Mouse (Mus musculus) Patski (cell line): Measurements from ENCODE around the gene Trim56. TPM values are rescaled to one million over a fixed set of nuclear protein-coding genes. Genes with fewer than 3 reads are reported as not detected.
"Not testable (repeated sequence)": the region's sequence is repeated elsewhere in the genome, so short reads cannot be mapped to it uniquely, and the experiment has no call there.

Experiments used
- ATAC-seq: fragments of 100-300 bp; one replicate; pipeline ENCODE4 v1.8.0; 2021
- CTCF ChIA-PET: fragments of 350-600 bp; sonication (Branson Sonifier 250); formaldehyde crosslinking; loops from one replicate; lab custom pipeline; 2022; ENCODE audit warnings: inconsistent platforms; lab: Charles Lee
- POLR2A ChIA-PET: fragments of 350-600 bp; sonication (Branson Sonifier 250); formaldehyde crosslinking; loops from one replicate; lab custom pipeline; 2022; ENCODE audit warnings: antibody characterized with exemption, inconsistent platforms; lab: Charles Lee
- DNase-seq: peaks from one replicate; pipeline ENCODE4 v3.0.0-alpha.2; 2011; ENCODE audit warnings: low read depth, low spot score
- H3K27me3 ChIP-seq: fragments of 371-371 bp; one replicate; pipeline ENCODE4 v1.5.1; 2021
- CTCF ChIP-seq: fragments of 100-300 bp; IDR thresholded peaks from one replicate; pipeline ENCODE4 v1.5.1; 2021
- in situ Hi-C: fragments of 300-500 bp; cut with MboI; formaldehyde crosslinking; loops from 3 replicates; pipeline ENCODE4 v1.11.1; 2018; ENCODE audit warnings: low pct_unique_long_range_greater_than_20kb, mixed read lengths
- polyA plus RNA-seq: library from polyadenylated mRNA; unstranded; gene quantifications from one replicate; pipeline ENCODE4 v1.2.3, GENCODE M21; 2021

Gene Trim56
- polyA plus RNA-seq, 1 experiment from 2014 or later, result 35.6 TPM

- no peak for ATAC-seq
Observed at GRCm38 (mm10) chr5:137129281-137129680, 13.3 kb upstream of the Trim56 start.

GRCm38 (mm10) chr5:137123516-137123915, 7.5 kb upstream of the Trim56 start:
- DNase-seq, result no peak
- TF ChIP-seq CTCF, result no peak
- CTCF ChIA-PET, result interaction anchor here (0.8 to 2.1 kb wide), 4 partner anchors 10 to 164 kb away, joined by 3 to 10 read pairs (median 5); partner anchors contain the start of gene Ache
- H3K27me3 ChIP-seq, result no peaks in the 10 kb centered on the region
- in situ Hi-C loops, result no loop called here
- POLR2A ChIA-PET, result interaction anchor here (0.6 kb wide), 1 partner anchor 15 kb away, joined by 3 read pairs; no protein-coding TSS in a partner anchor
- no peak for ATAC-seq

More at GRCm38 (mm10) chr5:137129281-137129680, 13.3 kb upstream of the Trim56 start:
- no peak for DNase-seq
- ChIA-PET CTCF (no interaction called here), POLR2A (no interaction called here)
- TF ChIP-seq CTCF, result no peak
- in situ Hi-C loops, result no loop called here
- H3K27me3 ChIP-seq, result no peaks in the 10 kb centered on the region

GRCm38 (mm10) chr5:137122686-137123193, 6.7 kb upstream of the Trim56 start:
- no peaks in the 10 kb centered on the region for H3K27me3 ChIP-seq
- POLR2A ChIA-PET, result no interaction called here
- peak; percentile 44 for ATAC-seq
- CTCF ChIA-PET, result interaction anchor here (0.6 to 2.1 kb wide), 6 partner anchors 9 to 164 kb away, joined by 3 to 10 read pairs (median 3); partner anchors contain the start of gene Ache
- TF ChIP-seq CTCF, result no peak
- no peak for DNase-seq
- in situ Hi-C loops, result no loop called here

GRCm38 (mm10) chr5:137121280-137121679, 5.3 kb upstream of the Trim56 start:
- no peaks in the 10 kb centered on the region for H3K27me3 ChIP-seq
- no peak for ATAC-seq
- TF ChIP-seq CTCF, result no peak
- no peak for DNase-seq
- in situ Hi-C loops, result no loop called here
- ChIA-PET CTCF (no interaction called here), POLR2A (interaction anchor here (0.6 kb wide), 1 partner anchor 811 kb away, joined by 6 read pairs; no protein-coding TSS in a partner anchor)

- TF ChIP-seq CTCF, result no peak
- POLR2A ChIA-PET, result no interaction called here
- CTCF ChIA-PET, result interaction anchor here (1.1 kb wide), 1 partner anchor 168 kb away, joined by 3 read pairs; no protein-coding TSS in a partner anchor
- ATAC-seq (no peak), DNase-seq (no peak)
- H3K27me3 ChIP-seq, result no peaks in the 10 kb centered on the region
- in situ Hi-C loops, result no loop called here
Observed at GRCm38 (mm10) chr5:137118878-137119277, 2.9 kb upstream of the Trim56 start.

GRCm38 (mm10) chr5:137117994-137118393, 2.0 kb upstream of the Trim56 start:
- H3K27me3 ChIP-seq, DNase-seq, CTCF ChIA-PET, ATAC-seq, in situ Hi-C loops: not testable (repeated sequence)
- POLR2A ChIA-PET, result interaction anchor here (0.6 kb wide), 1 partner anchor 1253 kb away, joined by 3 read pairs; no protein-coding TSS in a partner anchor

GRCm38 (mm10) chr5:137116987-137117386, 978 bp upstream of the Trim56 start:
- CTCF ChIA-PET, result interaction anchor here (1.0 kb wide), 1 partner anchor 386 kb away, joined by 3 read pairs; the partner anchor contains the start of gene Pop7
- in situ Hi-C loops, result no loop called here
- POLR2A ChIA-PET, result interaction anchor here (0.6 to 2.1 kb wide), 3 partner anchors 14 to 1772 kb away, joined by 4 to 7 read pairs (median 4); no protein-coding TSS in a partner anchor

GRCm38 (mm10) chr5:137114891-137115561, 983 bp downstream of the Trim56 start:
- no peaks in the 10 kb centered on the region for H3K27me3 ChIP-seq
- ChIA-PET CTCF (interaction anchor here (0.7 to 1.3 kb wide), 4 partner anchors 10 to 172 kb away, joined by 3 to 6 read pairs (median 4); partner anchors contain the start of gene Ache), POLR2A (interaction anchor here (0.6 to 2.1 kb wide), 5 partner anchors 10 to 152 kb away, joined by 4 to 7 read pairs (median 6); partner anchors contain the start of gene Ap1s1)
- DNase-seq (no peak), ATAC-seq (no peak)
- in situ Hi-C loops, result loop anchor here (5.0 kb wide), 1 partner anchor 188 kb away; no protein-coding TSS in a partner anchor
- TF ChIP-seq CTCF, result no peak

More at GRCm38 (mm10) chr5:137116987-137117386, 978 bp upstream of the Trim56 start:
- ATAC-seq (no peak), DNase-seq (no peak)
- no peaks in the 10 kb centered on the region for H3K27me3 ChIP-seq
- no peak for TF ChIP-seq CTCF

- no peaks in the 10 kb centered on the region for H3K27me3 ChIP-seq
- no peak for ATAC-seq
- in situ Hi-C loops, result loop anchor here (5.0 kb wide), 1 partner anchor 184 kb away; no protein-coding TSS in a partner anchor
- DNase-seq, result no peak
- ChIA-PET POLR2A (no interaction called here), CTCF (no interaction called here)
- no peak for TF ChIP-seq CTCF
Observed at GRCm38 (mm10) chr5:137111542-137112408, 4.2 kb downstream of the Trim56 start.

- ChIA-PET CTCF (no interaction called here), POLR2A (interaction anchor here (0.5 to 0.6 kb wide), 2 partner anchors 75 to 1513 kb away, joined by 3 to 4 read pairs; no protein-coding TSS in a partner anchor)
- no peak for TF ChIP-seq CTCF
- H3K27me3 ChIP-seq, result no peaks in the 10 kb centered on the region
- ATAC-seq (no peak), DNase-seq (no peak)
- in situ Hi-C loops, result loop anchor here (5.0 kb wide), 1 partner anchor 184 kb away; no protein-coding TSS in a partner anchor
Observed at GRCm38 (mm10) chr5:137110863-137111262, 5.1 kb downstream of the Trim56 start.
